Mouse (Mus musculus): ENCODE results near the gene Boc.

Boc gene

GRCm38 (mm10) chr16:44526689-44527088, 32.0 kb downstream of the Boc start:
- Histone ChIP-seq H3K27me3 (ENCODE audit: control insufficient read depth, insufficient read depth, low read length, poor library complexity, severe bottlenecking) (no peaks in the 10 kb centered on the region), H3K36me3 (ENCODE audit: control insufficient read depth, insufficient read depth, low read length, poor library complexity, severe bottlenecking) (no peaks in the 10 kb centered on the region)
- no peak for DNase-seq (ENCODE audit: low read depth, low spot score)

GRCm38 (mm10) chr16:44526044-44526443, 32.7 kb downstream of the Boc start:
- Histone ChIP-seq H3K27me3 (ENCODE audit: control insufficient read depth, insufficient read depth, low read length, poor library complexity, severe bottlenecking) (no peaks in the 10 kb centered on the region), H3K36me3 (ENCODE audit: control insufficient read depth, insufficient read depth, low read length, poor library complexity, severe bottlenecking) (no peaks in the 10 kb centered on the region)
- no peak for DNase-seq (ENCODE audit: low read depth, low spot score)

GRCm38 (mm10) chr16:44523595-44523994, 35.1 kb downstream of the Boc start:
- DNase-seq (ENCODE audit: low read depth, low spot score): no peak
- H3K36me3 ChIP-seq (ENCODE audit: control insufficient read depth, insufficient read depth, low read length, poor library complexity, severe bottlenecking): no peaks in the 10 kb centered on the region
- no peaks in the 10 kb centered on the region for H3K27me3 ChIP-seq (ENCODE audit: control insufficient read depth, insufficient read depth, low read length, poor library complexity, severe bottlenecking)

GRCm38 (mm10) chr16:44516498-44516897, 42.2 kb downstream of the Boc start:
- no peak for DNase-seq (ENCODE audit: low read depth, low spot score)

GRCm38 (mm10) chr16:44510521-44511213, 48.0 kb downstream of the Boc start:
- no peaks in the 10 kb centered on the region for H3K27me3 ChIP-seq (ENCODE audit: control insufficient read depth, insufficient read depth, low read length, poor library complexity, severe bottlenecking)
- DNase-seq (ENCODE audit: low read depth, low spot score): no peak
- H3K36me3 ChIP-seq (ENCODE audit: control insufficient read depth, insufficient read depth, low read length, poor library complexity, severe bottlenecking): no peaks in the 10 kb centered on the region

More at GRCm38 (mm10) chr16:44516498-44516897, 42.2 kb downstream of the Boc start:
- H3K36me3 ChIP-seq (ENCODE audit: control insufficient read depth, insufficient read depth, low read length, poor library complexity, severe bottlenecking): no peaks in the 10 kb centered on the region
- H3K27me3 ChIP-seq (ENCODE audit: control insufficient read depth, insufficient read depth, low read length, poor library complexity, severe bottlenecking): no peaks in the 10 kb centered on the region

- no peak for DNase-seq (ENCODE audit: low read depth, low spot score)
- Histone ChIP-seq H3K27me3 (ENCODE audit: control insufficient read depth, insufficient read depth, low read length, poor library complexity, severe bottlenecking) (no peaks in the 10 kb centered on the region), H3K36me3 (ENCODE audit: control insufficient read depth, insufficient read depth, low read length, poor library complexity, severe bottlenecking) (no peaks in the 10 kb centered on the region)
Measured at GRCm38 (mm10) chr16:44509458-44510344, 49.0 kb downstream of the Boc start.

GRCm38 (mm10) chr16:44508772-44509171, 49.9 kb downstream of the Boc start:
- H3K27me3 ChIP-seq (ENCODE audit: control insufficient read depth, insufficient read depth, low read length, poor library complexity, severe bottlenecking): no peaks in the 10 kb centered on the region
- no peaks in the 10 kb centered on the region for H3K36me3 ChIP-seq (ENCODE audit: control insufficient read depth, insufficient read depth, low read length, poor library complexity, severe bottlenecking)
- no peak for DNase-seq (ENCODE audit: low read depth, low spot score)

- no peak for DNase-seq (ENCODE audit: low read depth, low spot score)
- Histone ChIP-seq H3K36me3 (ENCODE audit: control insufficient read depth, insufficient read depth, low read length, poor library complexity, severe bottlenecking) (no peaks in the 10 kb centered on the region), H3K27me3 (ENCODE audit: control insufficient read depth, insufficient read depth, low read length, poor library complexity, severe bottlenecking) (no peaks in the 10 kb centered on the region)
Measured at GRCm38 (mm10) chr16:44508025-44508424, 50.7 kb downstream of the Boc start.

GRCm38 (mm10) chr16:44507027-44507929, 51.4 kb downstream of the Boc start:
- Histone ChIP-seq H3K27me3 (ENCODE audit: control insufficient read depth, insufficient read depth, low read length, poor library complexity, severe bottlenecking) (no peaks in the 10 kb centered on the region), H3K36me3 (ENCODE audit: control insufficient read depth, insufficient read depth, low read length, poor library complexity, severe bottlenecking) (no peaks in the 10 kb centered on the region)
- no peak for DNase-seq (ENCODE audit: low read depth, low spot score)

GRCm38 (mm10) chr16:44505243-44505642, 53.5 kb downstream of the Boc start:
- no peaks in the 10 kb centered on the region for H3K36me3 ChIP-seq (ENCODE audit: control insufficient read depth, insufficient read depth, low read length, poor library complexity, severe bottlenecking)
- no peak for DNase-seq (ENCODE audit: low read depth, low spot score)
- H3K27me3 ChIP-seq (ENCODE audit: control insufficient read depth, insufficient read depth, low read length, poor library complexity, severe bottlenecking): no peaks in the 10 kb centered on the region

- Histone ChIP-seq H3K36me3 (ENCODE audit: control insufficient read depth, insufficient read depth, low read length, poor library complexity, severe bottlenecking) (no peaks in the 10 kb centered on the region), H3K27me3 (ENCODE audit: control insufficient read depth, insufficient read depth, low read length, poor library complexity, severe bottlenecking) (no peaks in the 10 kb centered on the region)
- no peak for DNase-seq (ENCODE audit: low read depth, low spot score)
Measured at GRCm38 (mm10) chr16:44502895-44503575, 55.7 kb downstream of the Boc start.

- Histone ChIP-seq H3K36me3 (ENCODE audit: control insufficient read depth, insufficient read depth, low read length, poor library complexity, severe bottlenecking) (no peaks in the 10 kb centered on the region), H3K27me3 (ENCODE audit: control insufficient read depth, insufficient read depth, low read length, poor library complexity, severe bottlenecking) (no peaks in the 10 kb centered on the region)
- no peak for DNase-seq (ENCODE audit: low read depth, low spot score)
Measured at GRCm38 (mm10) chr16:44502325-44502724, 56.4 kb downstream of the Boc start.

GRCm38 (mm10) chr16:44501783-44502182, 56.9 kb downstream of the Boc start:
- no peaks in the 10 kb centered on the region for H3K36me3 ChIP-seq (ENCODE audit: control insufficient read depth, insufficient read depth, low read length, poor library complexity, severe bottlenecking)
- DNase-seq (ENCODE audit: low read depth, low spot score): no peak
- H3K27me3 ChIP-seq (ENCODE audit: control insufficient read depth, insufficient read depth, low read length, poor library complexity, severe bottlenecking): no peaks in the 10 kb centered on the region

GRCm38 (mm10) chr16:44498447-44498846, 60.2 kb downstream of the Boc start:
- Histone ChIP-seq H3K36me3 (ENCODE audit: control insufficient read depth, insufficient read depth, low read length, poor library complexity, severe bottlenecking) (no peaks in the 10 kb centered on the region), H3K27me3 (ENCODE audit: control insufficient read depth, insufficient read depth, low read length, poor library complexity, severe bottlenecking) (no peaks in the 10 kb centered on the region)
- no peak for DNase-seq (ENCODE audit: low read depth, low spot score)
